Mouse (Mus musculus): ENCODE results near the gene Hfe2.

The Hfe2 gene

GRCm38 (mm10) chr3:96559398-96559910 is 34.5 kb downstream of the Hfe2 start:
- peak; percentile 40 for DNase-seq

- DNase-seq: peak; percentile 45
These were observed 35.2 kb downstream of the Hfe2 start for GRCm38 (mm10) chr3:96559911-96560850.

GRCm38 (mm10) chr3:96560881-96561668 is 36.1 kb downstream of the Hfe2 start:
- DNase-seq: peak; percentile 36

- DNase-seq: peak; percentile 48
These were observed 37.1 kb downstream of the Hfe2 start for GRCm38 (mm10) chr3:96561946-96562681.

- DNase-seq: no peak
These were observed 38.3 kb downstream of the Hfe2 start for GRCm38 (mm10) chr3:96563267-96563666.

- DNase-seq: peak; percentile 55
These were observed 39.1 kb downstream of the Hfe2 start for GRCm38 (mm10) chr3:96563911-96564632.

- peak; percentile 65 for DNase-seq
These were observed 39.7 kb downstream of the Hfe2 start for GRCm38 (mm10) chr3:96564633-96565032.

DNA sequence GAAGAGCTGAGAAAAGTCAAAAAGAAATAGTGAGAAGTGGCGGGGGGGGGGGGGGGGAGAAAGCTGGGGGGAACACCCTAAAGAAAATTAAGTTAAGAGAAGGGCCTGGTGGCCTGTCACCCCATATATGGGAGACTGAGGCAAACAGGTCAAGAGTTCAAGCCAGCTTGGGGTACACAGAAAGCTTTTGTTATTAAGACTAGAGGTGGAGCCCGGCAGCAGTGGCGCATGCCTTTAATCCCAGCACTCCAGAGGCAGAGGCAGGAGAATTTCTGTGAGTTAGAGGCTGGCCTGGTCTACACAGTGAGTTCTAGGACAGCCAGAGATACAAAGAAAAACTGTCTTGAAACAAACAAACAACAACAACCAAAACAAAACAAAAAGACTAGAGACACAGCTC is 40.1 kb downstream of the Hfe2 start:
- no peak for DNase-seq

GRCm38 (mm10) chr3:96566661-96567450 is 41.9 kb downstream of the Hfe2 start:
- no peak for DNase-seq

GRCm38 (mm10) chr3:96568605-96569004 is 43.6 kb downstream of the Hfe2 start:
- peak; percentile 38 for DNase-seq

DNA sequence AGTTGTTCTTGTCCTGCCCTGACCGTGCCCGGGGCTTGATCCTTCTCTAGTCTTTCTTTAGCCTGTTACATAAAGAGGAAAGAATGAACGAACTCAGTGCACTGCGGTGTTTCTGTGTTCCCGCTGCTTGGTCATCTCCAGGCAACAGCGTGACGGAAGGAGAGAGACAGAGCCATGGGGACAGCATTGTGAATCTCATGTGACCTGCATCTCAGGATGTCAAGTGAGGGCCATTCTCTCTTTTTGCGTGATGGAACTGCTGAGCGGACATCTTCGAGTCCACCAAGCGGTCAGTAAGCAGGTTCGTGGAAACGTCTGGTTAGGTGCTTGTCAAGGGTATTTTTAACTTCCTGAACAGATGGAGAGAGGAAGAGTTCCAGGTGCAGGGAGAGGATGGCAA is 44.5 kb downstream of the Hfe2 start:
- DNase-seq: no peak

- DNase-seq: no peak
These were observed 45.1 kb downstream of the Hfe2 start for GRCm38 (mm10) chr3:96569966-96570605.

DNA sequence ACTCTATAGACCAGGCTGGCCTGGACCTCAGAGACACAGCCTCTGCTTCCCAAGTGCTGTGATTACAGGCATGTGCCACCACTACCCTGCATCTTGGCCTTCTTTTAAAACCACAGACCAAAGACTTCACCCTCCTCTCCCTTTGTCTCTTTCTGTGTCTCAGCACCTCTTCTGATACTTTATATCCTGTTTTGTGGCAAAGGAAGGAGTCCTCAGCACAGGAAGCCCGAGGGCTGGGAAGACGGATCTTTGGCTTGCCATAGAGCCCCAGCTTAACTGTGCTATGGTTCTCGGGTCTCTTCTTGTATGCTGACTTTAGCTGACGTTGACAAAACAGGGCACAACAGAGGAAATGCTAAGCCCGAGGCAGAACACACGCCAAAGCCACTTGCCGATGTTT is 45.7 kb downstream of the Hfe2 start:
- DNase-seq: no peak

GRCm38 (mm10) chr3:96571336-96571735 is 46.4 kb downstream of the Hfe2 start:
- no peak for DNase-seq

GRCm38 (mm10) chr3:96571896-96572698 is 47.1 kb downstream of the Hfe2 start:
- DNase-seq: peak; percentile 59

- peak; percentile 37 for DNase-seq
These were observed 48.9 kb downstream of the Hfe2 start for GRCm38 (mm10) chr3:96573611-96574511.

DNA sequence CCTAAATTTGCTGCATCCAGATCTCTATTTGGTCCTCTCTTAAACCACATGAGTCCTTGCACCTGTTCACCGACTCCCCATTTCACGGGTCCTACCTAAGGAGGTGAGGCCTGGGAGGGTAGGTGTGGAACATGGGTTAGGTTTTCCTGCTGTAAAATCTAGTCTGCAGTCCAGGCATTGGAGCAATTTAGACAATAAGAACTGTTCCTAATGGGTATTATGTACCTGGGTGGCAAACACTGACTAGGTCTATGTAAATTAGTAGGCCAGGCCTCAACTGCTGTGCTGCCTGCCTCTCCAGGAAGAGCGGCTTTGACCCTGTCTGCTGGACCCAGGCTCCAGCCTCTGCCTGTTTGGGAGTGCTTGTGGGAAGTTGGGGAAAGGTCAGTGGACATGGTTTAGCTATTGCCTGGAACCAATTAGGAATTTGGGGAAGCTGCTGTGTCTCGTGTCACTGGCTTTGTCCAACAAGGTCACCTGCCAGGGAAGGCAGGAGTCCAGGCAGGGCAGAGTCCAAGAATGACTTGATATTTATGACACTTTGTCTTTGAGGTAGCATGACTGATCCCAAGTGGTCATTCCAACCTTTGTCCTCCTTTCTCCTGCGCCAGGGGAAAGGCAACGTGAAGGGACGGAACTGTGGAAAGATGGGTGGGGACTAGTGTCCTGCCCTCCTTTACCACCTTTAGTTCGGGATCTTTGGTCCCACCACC is 50.5 kb downstream of the Hfe2 start:
- DNase-seq: peak; percentile 47
